Mouse (Mus musculus): ENCODE results near the gene Tada3.
A peak's percentile ranks its signal among the peaks of the same experiment; 100 is the strongest.

Gene Tada3

GRCm38 (mm10) chr6:113377496-113378385, at the start of gene Tada3, which contains the start of gene Arpc4:
TSS of gene Tada3 (minus strand) at chr6:113377883.
TSS of gene Arpc4 (plus strand) at chr6:113378115.
- peak; percentile 81 to 87 for DNase-seq (ENCODE audit: low spot score in 2 of 2)

- DNase-seq (ENCODE audit: low spot score in 2 of 2): peak in 1 of 2 experiments; percentile 69
Observed at GRCm38 (mm10) chr6:113427397-113427796, 49.7 kb upstream of the Tada3 start.

GRCm38 (mm10) chr6:113426696-113427095, 49.0 kb upstream of the Tada3 start:
- DNase-seq (ENCODE audit: low spot score in 2 of 2): no peak

DNA sequence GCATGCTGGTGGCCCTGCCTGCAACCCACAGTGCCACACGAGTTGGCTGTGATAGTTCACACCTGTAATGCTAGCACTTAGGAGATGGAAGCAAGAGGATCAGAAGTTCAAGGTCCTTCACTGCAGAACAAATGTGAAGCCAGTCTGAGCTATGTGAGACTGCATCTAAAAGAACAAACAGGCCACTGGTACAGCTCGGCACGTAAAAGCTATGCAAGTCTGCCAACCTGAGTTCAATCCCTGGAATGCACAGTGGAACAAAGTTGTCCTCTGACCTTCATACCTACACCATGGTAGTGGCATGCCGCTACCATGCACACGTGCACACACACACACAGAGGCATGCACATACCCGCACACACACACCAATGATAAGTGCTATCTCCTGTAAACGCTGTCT, 46.5 kb upstream of the Tada3 start:
- DNase-seq (ENCODE audit: low spot score in 2 of 2): no peak

DNA sequence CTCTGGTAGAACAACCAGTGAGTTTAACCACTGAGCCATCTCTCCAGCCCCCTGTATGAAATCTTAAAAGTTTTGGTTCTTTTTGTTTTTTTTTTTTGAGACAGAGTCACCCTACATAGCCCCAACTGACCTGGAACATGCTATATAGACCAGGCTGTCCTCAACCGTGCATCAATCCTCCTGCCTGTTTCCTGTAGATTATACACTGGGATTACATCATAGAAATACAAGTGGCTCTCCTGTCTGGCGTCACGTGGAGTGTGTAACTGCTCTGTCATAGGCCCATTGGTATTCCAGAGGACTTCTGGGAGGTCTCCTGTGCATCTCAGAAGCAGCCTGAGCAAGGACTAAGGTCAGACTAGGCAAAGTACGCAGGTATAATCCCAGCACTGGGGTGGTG, 45.3 kb upstream of the Tada3 start:
- no peak for DNase-seq (ENCODE audit: low spot score in 2 of 2)

DNA sequence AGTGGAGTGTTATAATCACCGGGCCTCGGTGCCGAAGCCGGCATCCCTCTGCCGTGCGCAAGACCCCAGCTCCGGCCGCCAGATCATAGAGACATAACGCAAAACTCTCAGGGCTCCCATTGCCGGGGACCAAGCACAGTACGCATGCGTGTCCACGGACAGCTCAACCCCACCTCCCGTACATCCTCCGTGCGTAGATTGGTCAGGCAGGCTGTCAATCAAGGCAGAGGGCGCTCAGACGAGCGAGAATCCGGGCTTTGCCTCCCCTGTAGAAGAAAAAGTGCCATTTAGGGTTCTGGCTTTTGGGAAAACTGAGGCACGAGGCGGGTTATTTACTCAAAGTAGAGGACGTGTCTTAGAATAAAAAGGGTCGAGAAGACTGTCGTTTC, 41.5 kb upstream of the Tada3 start, which contains the start of gene Rpusd3:
Gene Rpusd3, minus strand, starts transcription at position 142 of the 389 bp plus-strand sequence.
- DNase-seq (ENCODE audit: low spot score in 2 of 2): peak; percentile 99

DNA sequence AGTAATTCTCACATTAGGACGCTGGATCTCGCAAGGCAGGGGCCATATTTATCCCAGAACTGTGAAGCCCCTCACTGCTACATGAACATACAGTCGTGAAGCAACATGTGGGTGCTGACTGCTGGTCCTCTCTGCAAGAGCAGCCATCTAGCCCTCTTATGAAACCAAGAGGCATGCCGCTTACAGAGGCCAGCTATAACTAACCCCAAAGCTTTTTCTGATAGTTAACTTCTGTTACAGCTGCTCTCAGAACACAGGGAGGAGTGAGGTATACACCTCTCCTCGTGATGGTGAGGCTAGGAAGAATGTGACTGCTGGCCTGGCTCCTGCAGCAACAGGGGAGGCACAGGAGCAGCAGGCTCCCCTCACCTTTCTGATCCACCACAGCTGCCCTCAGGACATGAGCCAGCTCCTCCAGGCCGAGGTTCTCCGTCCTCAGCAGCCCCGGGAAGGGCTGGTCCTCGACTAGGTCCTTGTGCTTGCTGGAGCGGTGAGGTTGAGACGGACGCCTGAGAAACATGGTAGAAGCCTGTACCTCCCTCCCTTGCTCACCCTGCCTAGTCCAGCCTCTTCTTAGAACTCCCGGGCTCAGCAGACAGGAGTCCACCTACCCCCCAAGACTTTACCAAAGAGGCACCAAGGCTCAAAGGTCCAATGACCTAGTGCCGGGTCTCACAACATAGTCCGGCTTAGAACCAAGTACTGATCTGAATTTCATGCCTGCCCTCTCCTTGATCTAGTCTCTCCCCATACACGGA, 40.9 kb upstream of the Tada3 start:
- DNase-seq (ENCODE audit: low spot score in 2 of 2): peak in 1 of 2 experiments; percentile 23

DNA sequence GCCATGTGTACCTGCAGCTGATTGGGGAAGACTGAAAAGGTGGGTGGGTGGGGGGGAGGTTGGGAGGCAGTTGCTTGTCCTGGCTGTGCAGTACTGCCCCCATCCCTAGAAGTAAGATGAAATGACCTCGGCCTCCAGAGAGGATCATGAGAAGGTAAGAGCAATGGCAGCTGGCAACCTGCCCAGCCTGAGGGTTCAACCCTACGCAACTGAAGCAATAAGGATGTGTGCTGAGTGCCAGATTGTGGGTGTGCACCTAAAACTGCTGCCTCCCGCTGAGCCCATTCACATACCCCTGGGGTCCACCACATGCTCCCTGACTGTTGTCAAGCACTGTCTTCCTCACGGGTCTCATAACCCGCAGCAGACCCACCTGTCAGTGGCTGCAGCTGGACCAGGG, 38.7 kb upstream of the Tada3 start:
- DNase-seq (ENCODE audit: low spot score in 2 of 2): no peak

DNA sequence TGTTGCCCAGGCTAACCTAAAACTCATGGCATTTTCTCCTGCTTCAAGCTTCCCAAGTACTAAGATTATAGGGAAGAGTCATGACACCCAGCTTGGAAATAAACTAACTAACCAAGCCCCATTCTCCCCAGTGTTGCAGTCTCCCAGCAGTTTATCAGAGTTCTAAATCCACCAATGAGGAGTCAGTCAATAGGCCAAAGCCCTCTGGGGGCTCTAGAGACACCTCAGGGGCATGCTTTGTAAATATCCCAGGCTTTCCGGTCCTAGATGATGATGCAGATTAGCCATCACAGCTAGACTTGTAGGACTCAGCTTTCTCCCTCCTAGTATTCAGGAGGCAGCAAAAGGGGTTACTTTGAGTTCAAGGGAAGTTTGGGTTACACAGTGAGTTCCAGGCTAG, 32.3 kb upstream of the Tada3 start:
- no peak for DNase-seq (ENCODE audit: low spot score in 2 of 2)

DNA sequence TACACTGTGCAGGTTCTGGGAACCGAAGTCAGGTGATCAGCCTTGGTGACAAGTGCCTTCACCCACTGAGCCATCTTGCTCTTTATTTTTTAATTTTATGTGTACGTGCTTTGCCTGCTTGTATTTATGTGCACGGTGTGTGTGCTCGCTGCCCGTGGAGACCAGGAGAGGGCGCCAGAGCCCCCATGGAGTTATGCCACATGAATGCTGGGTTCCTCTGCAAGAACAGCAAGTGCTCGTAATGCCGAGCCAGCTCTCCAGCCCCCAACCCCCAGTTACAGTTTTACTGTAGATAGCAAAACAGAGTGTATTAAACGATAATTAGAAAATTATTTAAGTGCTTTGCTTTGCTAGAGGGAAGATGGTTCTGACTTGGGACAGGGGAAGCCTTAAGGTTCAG, 29.0 kb upstream of the Tada3 start:
- no peak for DNase-seq (ENCODE audit: low spot score in 2 of 2)

DNA sequence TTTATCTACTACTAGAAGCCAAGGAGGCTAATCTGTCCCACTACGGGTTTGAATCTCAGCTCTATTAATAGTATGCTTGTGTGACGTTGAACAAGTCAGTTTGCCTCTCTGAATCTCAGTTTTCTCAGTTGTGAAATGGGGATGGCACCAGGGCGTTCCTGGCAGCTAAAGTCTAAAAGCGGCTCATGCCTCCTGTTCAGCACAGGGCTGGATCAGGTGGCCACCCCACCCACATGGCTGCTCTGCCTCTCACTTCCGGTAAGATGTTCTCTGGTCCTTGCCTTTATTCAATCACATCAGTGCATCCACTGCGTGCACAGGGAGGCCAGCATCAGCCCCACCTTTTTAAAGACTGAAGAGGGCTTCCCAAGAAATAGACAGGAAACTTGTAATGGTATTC, 27.8 kb upstream of the Tada3 start:
- no peak for DNase-seq (ENCODE audit: low spot score in 2 of 2)

DNA sequence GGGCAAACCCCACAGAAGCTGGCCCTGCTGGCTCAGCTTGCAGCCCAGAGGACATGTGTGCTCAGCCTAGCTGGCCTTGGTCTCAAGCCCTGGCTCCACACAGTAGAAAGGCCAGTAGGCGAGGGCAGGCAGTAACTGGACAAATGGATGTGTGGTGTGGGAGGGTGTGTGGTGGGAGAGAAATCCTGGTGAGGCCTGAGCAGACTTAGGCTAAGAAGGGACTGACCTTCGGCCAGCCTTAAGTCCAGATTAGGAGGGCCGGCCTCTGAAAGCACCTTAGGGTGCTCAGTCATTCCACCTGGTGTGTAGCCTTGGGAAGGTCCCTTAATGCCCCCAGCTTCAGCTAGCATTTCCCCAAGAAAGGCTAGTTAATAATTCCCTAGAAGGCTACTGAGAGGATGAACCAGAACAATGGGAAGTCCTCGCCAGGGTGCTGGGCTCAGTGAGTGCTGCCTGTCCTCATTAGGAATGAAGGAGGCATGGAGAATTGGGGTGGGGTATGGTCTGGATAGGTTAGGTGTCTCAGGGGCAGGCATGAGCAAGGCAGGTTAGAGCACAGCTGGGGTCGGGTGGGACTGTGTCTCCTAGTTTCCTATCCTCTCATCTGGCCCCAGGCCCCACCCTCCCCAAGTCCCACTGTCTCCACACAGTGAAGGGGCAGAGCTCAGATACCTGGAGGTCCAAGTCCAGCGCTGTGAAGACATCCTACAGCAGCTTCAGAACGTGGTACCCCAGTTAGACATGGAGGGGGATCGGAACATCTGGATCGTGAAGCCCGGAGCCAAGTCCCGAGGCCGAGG, 27.2 kb upstream of the Tada3 start:
- no peak for DNase-seq (ENCODE audit: low spot score in 2 of 2)

- DNase-seq (ENCODE audit: low spot score in 2 of 2): no peak
Observed at GRCm38 (mm10) chr6:113402094-113402493, 24.4 kb upstream of the Tada3 start.

- DNase-seq (ENCODE audit: low spot score in 2 of 2): no peak
Observed at GRCm38 (mm10) chr6:113396270-113397030, 18.8 kb upstream of the Tada3 start.

DNA sequence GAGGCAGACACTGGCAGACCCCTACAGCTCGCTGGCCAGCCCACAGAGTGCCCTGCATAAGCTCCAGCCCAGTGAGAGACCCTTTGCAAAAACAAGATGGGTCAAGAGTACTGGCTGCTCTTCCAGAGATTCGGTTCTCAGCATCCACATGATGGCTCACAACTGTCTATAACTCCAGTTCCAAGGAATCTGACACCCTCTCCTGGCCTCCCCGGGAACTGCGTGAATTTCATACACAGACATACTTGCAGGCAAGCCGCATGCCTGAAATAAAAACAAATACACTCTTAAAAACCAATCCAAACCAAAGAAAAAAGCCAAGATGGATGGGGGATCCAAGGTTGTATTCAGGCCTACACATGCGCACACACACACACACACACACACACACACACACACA, 17.8 kb upstream of the Tada3 start:
- DNase-seq (ENCODE audit: low spot score in 2 of 2): no peak

DNA sequence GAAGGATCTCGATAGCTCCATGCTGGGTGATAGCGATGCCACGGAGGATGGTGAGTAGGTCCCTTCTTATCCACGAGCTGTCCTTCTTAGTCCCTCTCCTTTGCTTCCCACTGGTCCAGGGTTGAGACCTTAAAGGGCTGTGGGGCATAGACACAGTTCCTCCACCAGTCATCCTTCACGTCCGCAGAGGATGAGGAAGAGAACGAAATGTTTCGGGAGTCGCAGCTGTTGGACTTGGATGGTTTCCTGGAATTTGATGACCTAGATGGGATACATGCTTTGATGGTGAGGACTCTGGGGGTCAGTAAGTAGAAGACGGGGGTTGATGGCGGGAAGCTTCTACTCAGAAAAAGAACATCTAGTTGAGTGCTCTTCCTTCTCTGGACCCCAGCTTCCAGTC, 17.1 kb upstream of the Tada3 start:
- DNase-seq (ENCODE audit: low spot score in 2 of 2): no peak

DNA sequence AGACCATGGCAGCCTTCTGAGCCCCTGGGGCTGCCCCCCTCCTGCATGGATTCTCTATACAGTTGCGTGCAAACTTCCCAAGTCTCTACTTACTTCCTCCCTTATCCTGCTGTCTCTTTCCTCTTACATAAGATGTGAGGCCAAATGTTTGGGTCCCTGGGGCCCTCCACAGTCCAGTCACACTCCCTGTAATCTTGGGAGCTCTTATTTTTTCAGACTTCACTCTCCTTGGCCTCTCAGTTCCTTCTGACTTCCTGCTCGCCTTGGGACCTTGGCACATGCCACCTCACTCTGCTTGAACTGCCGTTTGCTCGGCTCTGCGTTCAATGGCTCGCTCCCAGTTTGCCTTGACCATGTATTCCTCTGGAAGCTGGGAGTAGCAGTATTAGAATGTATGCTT, 16.3 kb upstream of the Tada3 start:
- DNase-seq (ENCODE audit: low spot score in 2 of 2): no peak

DNA sequence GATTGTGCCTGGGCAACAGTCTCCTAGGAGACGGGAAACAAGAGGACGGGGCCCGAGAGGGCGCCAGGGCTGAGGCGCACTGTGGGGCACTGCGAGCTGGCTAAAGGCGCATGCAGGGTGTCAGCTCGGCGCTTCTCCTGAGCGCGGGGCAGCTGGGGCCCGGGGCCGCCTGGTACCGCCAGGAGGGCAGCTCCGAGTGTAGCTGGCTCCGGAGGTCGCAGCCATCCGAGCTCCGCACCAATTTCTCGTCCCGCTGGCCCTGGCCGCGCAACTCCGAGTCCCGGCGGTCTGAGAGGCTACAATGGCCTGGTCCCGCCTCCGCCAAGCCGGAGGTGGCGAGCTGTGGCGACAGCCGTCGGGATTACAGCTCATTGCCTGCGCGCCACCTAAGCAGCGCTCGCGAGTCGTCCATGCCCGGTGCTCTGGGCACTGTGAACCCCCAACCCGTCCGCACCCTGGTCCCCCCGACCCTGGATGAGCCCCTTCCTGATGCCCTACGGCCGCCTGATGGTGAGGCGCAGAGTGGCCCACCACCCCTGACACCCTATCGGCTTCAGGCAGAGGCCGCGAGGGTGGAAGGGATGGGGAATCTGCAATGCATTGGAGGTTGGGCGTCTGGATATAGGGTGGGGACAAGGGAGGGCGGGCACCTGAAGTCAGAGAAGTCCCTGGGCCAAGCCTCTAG, 14.8 kb upstream of the Tada3 start:
- peak; percentile 35 to 60 for DNase-seq (ENCODE audit: low spot score in 2 of 2)

GRCm38 (mm10) chr6:113392015-113392386, 14.3 kb upstream of the Tada3 start:
- DNase-seq (ENCODE audit: low spot score in 2 of 2): no peak

DNA sequence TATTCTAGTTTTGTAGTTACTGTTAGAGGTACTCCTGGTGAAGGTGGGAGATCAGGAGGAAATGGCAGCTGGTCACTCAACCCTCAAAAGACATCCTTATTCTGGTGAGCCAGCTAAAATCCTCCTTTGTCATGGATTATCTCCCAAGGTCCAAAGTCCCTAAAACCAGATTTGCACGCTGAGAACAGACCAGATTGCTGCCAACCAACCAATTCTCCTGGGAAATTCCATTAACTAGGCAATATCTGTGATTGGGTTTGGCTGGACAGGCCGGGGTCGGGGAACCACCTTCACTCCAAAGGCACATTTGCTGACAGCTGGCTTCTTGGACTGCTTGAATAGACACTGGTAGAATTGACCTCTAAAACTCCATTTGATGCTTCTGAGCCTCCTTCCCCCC, 13.0 kb upstream of the Tada3 start:
- DNase-seq (ENCODE audit: low spot score in 2 of 2): no peak

DNA sequence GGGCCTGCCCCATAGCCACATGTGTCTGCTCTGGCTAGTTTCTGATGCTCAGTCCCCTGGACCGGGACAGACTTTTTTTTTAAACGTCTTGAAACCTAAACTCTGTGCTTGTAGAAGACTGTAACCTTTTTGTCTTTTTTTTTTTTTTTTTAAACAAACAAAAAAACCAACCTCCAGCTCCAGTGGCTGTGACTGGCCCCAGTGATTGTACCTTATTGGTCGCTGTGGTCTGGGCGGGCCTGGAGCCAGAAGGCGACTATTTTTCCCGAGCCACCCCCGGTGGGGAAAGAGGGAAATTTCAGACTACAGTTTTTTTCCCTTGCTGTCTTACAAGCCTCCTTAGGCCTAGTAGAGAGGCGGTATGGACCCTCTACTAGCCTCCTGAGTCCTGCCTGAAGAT, 11.3 kb upstream of the Tada3 start, which contains the start of gene Ttll3:
Gene Ttll3, plus strand, starts transcription at position 301 of the 400 bp plus-strand sequence.
- no peak for DNase-seq (ENCODE audit: low spot score in 2 of 2)

All from cerebellum, postnatal 4 days (tissue).